Mouse (Mus musculus): ENCODE data around the gene Mafg. TPM values are rescaled to one million over a fixed set of nuclear protein-coding genes. Genes with fewer than 3 reads are reported as not detected.
A peak's percentile ranks its signal among the peaks of the same experiment; 100 is the strongest.

The Mafg gene
- polyA plus RNA-seq, 1 experiment from 2014 or later = 36.0 TPM

DNA sequence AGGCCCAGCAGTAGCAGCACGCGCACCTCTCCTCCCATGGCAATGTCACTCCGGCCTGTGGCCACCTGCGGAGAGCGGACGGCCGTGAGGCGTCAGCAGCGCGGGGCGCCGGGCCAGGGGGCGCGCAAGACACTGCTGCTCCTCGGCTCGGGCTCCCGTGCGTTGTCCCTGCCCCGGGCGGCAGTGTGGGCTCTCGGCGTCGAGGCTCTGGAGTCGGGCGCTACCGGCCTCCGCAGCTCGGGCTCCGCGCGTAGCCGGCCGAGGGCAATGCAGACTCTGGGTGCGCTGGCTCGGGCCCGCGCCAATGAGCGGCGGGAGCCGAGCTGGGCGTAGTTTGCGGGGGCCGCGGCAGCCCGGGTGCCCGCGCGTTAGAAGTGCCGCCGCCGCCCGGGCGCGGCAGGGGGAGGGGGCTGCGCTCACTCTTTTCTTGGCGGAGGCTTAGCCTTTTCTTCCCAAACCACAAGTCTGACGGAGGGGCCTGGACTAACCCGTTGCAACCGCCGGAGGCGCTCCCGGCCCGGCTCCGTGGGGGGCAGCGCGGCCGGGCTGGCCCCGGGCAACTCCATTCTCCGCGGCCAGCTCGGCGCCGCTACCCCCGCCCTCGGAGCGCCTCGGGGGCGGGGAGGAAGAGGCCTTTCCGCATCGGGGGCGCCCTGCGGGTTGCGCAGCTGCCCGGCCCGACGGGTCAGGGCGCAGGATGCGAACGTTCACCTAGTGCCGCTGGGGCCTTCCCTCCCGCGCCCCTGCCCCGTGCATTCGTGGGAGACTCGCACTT, 27.1 kb upstream of the Mafg start:
- ATAC-seq (ENCODE audit: low read depth) = no peak
- no peaks in the 10 kb centered on the region for H3K9me3 ChIP-seq
- H3K4me1 ChIP-seq (replicated peaks) = peaks cover 31% of the 10 kb centered on the region
- peak overlapping the region; percentile 60 for H3K4me2 ChIP-seq
- no peaks in the 10 kb centered on the region for H3K36me3 ChIP-seq
- no peak overlapping the region for H3K27ac ChIP-seq (replicated peaks)
- H3K9ac ChIP-seq = peak overlapping the region; percentile 55
- WGBS = under 1% methylated on average over 89 of the region's 95 CpGs
- peaks cover 87% of the 10 kb centered on the region for H3K27me3 ChIP-seq
- peak overlapping the region; percentile 40 for H3K4me3 ChIP-seq

DNA sequence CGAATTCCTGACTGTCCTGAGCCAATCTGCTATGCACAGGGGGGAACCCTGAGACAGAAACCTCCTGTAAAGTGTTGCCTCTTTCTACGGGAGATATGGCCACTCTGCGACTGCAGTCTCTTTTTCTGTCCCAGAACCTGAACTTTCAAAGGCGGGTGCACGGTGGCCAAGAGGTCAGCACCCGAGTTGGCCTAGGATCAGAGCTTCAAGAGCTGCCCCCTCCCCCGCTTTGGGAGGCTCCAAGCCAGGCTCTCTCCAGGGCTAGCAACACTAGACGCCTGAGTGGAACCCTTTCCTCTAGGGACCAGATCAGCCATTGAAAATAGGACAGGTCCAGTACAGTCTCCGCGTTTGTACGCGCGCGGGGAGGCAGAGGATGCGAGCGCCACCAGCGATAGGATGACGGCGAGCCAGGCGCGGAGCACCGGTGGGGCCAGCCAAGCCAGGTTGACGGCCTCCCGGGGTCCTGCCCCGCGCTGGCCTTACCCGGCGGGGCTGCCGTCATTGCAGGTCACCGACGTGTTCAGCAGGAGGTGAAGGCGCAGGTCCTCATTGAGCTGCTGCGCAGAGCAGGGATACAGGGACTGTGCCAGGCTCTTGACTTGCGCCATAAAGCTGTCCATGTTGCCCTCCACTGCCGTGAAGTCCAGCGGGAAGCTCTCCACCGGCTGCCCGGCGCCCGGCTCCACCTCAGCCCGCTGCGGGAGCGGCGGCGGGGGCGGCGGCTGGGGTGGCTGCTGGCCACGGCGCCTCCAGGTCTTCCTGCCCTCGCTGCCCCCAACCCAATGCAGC, 26.3 kb upstream of the Mafg start:
- no peak for ATAC-seq (ENCODE audit: low read depth)
- H3K36me3 ChIP-seq = no peaks in the 10 kb centered on the region
- H3K4me2 ChIP-seq = peak overlapping the region; percentile 60
- H3K4me3 ChIP-seq = peak overlapping the region; percentile 40
- peaks cover 26% of the 10 kb centered on the region for H3K4me1 ChIP-seq (replicated peaks)
- peak overlapping the region; percentile 55 for H3K9ac ChIP-seq
- WGBS = 1% methylated on average over 50 of the region's 50 CpGs
- H3K27me3 ChIP-seq = peaks cover 87% of the 10 kb centered on the region
- no peak overlapping the region for H3K27ac ChIP-seq (replicated peaks)
- no peaks in the 10 kb centered on the region for H3K9me3 ChIP-seq

DNA sequence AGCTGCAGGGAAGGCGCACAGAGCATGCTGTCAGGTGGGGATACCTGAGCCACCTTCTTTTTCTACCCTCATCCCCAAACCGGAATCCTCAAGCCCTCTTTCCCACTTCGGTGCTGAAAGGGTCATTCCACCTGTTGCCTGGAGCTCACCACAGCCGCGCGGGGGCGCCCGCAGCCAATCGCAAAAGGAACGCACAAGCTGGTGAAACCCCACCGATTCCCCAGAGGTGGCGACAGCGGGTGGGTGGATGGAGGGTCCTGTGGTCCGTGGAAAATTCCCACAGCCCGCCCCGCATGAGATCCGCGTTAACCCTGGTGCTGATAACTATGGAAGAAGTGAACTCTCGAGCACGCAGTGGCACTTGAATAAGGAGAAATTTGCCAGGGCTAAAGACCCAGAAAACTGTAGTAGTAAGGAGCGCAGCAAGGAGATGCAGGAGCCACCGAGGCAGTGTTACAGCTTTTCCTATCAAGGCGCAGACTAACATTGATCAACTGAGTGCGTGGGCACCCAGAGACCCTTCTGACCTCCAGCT, 25.5 kb upstream of the Mafg start:
- 3% methylated on average over 24 of the region's 24 CpGs for WGBS
- H3K9ac ChIP-seq = no peak overlapping the region
- peak overlapping the region; percentile 60; the same call in 1 of the 2 replicates for H3K4me2 ChIP-seq
- H3K4me1 ChIP-seq (replicated peaks) = peaks cover 26% of the 10 kb centered on the region
- no peaks in the 10 kb centered on the region for H3K9me3 ChIP-seq
- no peak for ATAC-seq (ENCODE audit: low read depth)
- peaks cover 83% of the 10 kb centered on the region for H3K27me3 ChIP-seq
- H3K36me3 ChIP-seq = no peaks in the 10 kb centered on the region
- H3K27ac ChIP-seq (replicated peaks) = no peak overlapping the region
- H3K4me3 ChIP-seq = 0 out of 2 replicates have a peak overlapping the region, but pooled peaks have one; percentile 40

DNA sequence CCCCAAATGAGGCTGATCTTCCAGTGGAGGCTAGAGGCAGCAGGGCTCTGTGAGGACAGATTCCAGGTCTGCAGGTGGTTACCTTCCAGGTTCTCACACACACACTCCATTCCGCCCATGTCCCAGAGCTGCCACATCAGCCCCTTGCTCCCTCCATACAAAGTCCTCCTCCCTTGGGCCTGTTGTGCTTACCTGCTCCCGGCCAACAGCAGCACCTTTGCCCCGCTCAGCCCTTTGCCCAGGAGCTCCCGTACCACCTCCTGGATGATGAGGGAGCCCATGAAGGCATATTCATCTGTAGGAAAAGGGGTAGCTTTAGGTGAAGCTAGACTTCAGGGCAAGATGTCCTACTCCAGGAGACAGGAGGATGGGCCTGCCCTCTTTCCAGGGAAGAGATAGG, 23.9 kb upstream of the Mafg start:
- 92% methylated on average over 4 of the region's 4 CpGs for WGBS
- H3K27ac ChIP-seq (replicated peaks) = no peak overlapping the region
- H3K4me2 ChIP-seq = no peak overlapping the region
- H3K4me1 ChIP-seq (replicated peaks) = peaks cover 26% of the 10 kb centered on the region
- no peak overlapping the region for H3K4me3 ChIP-seq
- no peaks in the 10 kb centered on the region for H3K9me3 ChIP-seq
- ATAC-seq (ENCODE audit: low read depth) = no peak
- H3K27me3 ChIP-seq = peaks cover 66% of the 10 kb centered on the region
- H3K9ac ChIP-seq = no peak overlapping the region
- H3K36me3 ChIP-seq = no peaks in the 10 kb centered on the region

DNA sequence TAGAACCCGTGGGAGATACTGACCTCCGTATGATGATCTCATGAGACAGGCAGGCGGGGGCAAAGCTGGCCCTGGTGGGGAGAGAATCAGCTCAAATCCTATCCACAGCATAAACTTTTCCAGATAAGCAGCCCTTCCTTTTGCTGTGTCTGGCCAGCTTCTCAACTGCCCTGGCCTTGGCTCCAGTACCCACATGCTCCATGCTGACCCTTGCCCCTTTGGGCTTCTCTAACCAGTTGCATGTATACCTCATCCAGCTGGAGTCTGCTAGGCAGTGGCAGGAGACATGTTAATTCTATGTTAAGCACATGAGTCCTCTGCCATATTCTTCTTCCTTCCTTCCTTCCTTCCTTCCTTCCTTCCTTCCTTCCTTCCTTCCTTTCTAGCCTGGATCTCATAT, 21.3 kb upstream of the Mafg start:
- H3K4me2 ChIP-seq = no peak overlapping the region
- no peaks in the 10 kb centered on the region for H3K36me3 ChIP-seq
- no peak overlapping the region for H3K9ac ChIP-seq
- no peak overlapping the region for H3K4me3 ChIP-seq
- H3K9me3 ChIP-seq = no peaks in the 10 kb centered on the region
- no peak for ATAC-seq (ENCODE audit: low read depth)
- no peak overlapping the region for H3K27ac ChIP-seq (replicated peaks)
- H3K27me3 ChIP-seq = peaks cover 41% of the 10 kb centered on the region
- WGBS = 81% methylated on average over 3 of the region's 3 CpGs
- H3K4me1 ChIP-seq (replicated peaks) = peaks cover 9% of the 10 kb centered on the region

DNA sequence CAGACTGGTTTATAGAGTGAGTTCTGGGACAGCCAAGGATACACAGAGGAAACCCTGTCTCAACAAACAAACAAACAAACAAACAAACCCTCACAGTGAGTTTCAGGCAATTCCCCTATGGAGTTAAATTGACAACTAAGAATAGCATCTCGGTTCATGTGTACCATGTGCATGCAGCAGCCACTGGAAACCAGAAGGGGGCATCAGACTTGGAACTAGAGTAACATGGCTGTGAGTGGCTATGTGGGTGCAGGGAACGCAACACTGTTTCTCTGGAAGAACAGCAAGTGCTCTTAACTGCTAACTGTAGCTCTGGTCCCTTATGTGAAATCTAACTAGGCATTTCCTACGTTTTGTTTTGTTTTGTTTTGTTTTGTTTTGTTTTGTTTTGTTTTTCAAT, 18.5 kb upstream of the Mafg start:
- Histone ChIP-seq H3K9me3 (no peaks in the 10 kb centered on the region), H3K4me2 (no peak overlapping the region), H3K9ac (no peak overlapping the region), H3K27ac (replicated peaks) (no peak overlapping the region), H3K4me3 (no peak overlapping the region), H3K27me3 (peaks cover 12% of the 10 kb centered on the region; the same call in 1 of the 2 replicates), H3K4me1 (replicated peaks) (peaks cover 10% of the 10 kb centered on the region), H3K36me3 (no peaks in the 10 kb centered on the region)
- 76% methylated on average over 3 of the region's 3 CpGs for WGBS
- no peak for ATAC-seq (ENCODE audit: low read depth)

DNA sequence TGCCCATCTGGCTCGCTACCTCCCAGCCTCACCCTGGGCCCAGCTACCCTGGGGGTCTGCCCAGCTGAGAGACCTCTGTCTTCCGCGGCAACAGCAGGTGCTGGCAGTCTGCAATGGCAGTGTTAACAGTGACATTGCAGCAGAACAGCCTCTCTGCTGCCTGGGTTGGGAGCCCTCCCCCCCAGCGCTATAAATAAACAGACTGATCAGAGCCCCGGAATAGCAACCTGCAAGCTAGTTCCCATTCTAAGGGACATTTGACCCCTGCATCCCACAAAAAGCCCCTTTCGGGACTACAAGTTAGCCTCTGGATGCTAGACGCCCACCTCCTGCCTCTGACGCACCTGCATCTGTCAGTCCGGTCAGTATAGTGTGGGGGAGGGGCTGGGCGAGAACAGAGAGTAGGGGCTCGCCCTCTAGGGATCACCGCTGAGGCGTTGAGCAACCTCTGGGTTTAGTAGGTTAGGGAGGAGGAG, 14.6 kb upstream of the Mafg start, which contains the start of gene Myadml2:
Myadml2 (minus strand) TSS at position 158 of the 476 bp plus-strand sequence.
- no peak within 1 kb of the TSS for H3K27ac ChIP-seq (replicated peaks)
- WGBS = 5% methylated on average over 13 of the region's 13 CpGs
- H3K9me3 ChIP-seq = no peaks in the 10 kb centered on the region
- peak within 1 kb of the TSS; percentile 65 for H3K9ac ChIP-seq
- H3K4me1 ChIP-seq (replicated peaks) = peaks cover 17% of the 10 kb centered on the region
- peak within 1 kb of the TSS; percentile 22 for H3K4me3 ChIP-seq
- H3K36me3 ChIP-seq = no peaks in the 10 kb centered on the region
- H3K27me3 ChIP-seq = no peaks in the 10 kb centered on the region
- peak within 1 kb of the TSS; percentile 53 for H3K4me2 ChIP-seq
- ATAC-seq (ENCODE audit: low read depth) = no peak

DNA sequence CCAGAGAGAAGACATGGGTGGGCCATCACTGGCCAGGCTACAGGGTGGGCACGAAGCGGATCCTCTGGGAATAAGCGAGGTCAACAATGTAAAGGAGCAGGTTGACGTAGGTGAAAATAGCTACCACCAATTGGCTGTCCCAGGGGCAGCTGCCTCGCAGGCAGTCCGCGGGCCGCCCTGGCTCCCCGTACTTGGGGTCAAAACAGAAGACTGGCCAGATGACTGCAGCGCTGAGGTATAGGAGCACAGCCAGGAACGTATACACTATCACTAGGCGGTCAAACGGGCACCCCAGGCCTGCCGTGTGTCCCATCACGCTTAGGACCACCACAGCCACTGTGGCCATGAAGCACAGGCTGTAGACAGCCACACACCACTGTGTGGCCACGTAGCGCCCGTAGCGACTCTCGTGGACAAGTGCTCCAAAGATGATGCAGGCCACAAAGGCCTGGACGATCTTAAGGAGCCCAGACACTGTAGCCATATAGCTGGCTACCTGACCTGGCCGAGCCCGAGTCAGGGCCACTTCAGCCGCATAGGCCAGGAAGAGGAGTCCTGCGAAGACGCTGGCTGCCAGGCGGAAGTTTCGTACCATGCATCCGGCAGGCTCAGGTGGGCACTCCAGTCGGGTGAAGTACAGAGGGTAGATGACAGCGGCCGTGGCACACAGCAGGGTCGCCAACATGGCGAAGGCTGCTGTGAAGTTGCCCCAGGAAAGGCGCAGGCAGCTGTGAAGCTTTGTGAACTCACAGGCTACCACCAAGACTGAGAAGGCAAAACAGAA, 13.8 kb upstream of the Mafg start:
- no peak for ATAC-seq (ENCODE audit: low read depth)
- H3K4me3 ChIP-seq = no peak overlapping the region
- H3K9ac ChIP-seq = peak overlapping the region; percentile 65; the same call in 1 of the 2 replicates

DNA sequence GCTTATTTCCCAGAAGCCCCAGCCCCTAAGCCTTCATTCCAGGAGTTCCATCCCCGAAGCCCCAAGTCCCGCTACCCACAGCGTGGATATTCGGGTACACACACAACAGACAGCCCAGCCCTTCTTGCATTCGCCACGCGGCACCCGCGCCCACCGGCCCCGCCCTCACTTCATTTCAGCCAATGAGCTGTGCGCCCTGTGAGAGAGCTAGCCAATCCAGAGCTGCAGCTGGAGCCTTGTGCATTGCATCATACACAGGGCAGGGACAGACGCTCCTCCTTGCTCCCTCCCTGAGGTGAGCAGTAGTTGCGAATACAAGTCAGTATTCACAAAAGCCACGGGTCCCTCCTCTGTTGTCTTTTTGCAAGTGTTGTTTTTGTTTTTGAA, 10.2 kb upstream of the Mafg start, which contains the start of gene Pycr1:
Pycr1 (minus strand) TSS at position 169 of the 387 bp plus-strand sequence.
- peaks cover 27% of the 10 kb centered on the region for H3K4me1 ChIP-seq (replicated peaks)
- peak within 1 kb of the TSS; percentile 49 for H3K4me3 ChIP-seq
- ATAC-seq (ENCODE audit: low read depth) = peak; percentile 99
- 0 out of 2 replicates have a peak, but pooled peaks cover 4% of the 10 kb centered on the region for H3K27me3 ChIP-seq
- WGBS = 0% methylated on average over 15 of the region's 15 CpGs
- peak within 1 kb of the TSS; percentile 78 for H3K9ac ChIP-seq
- no peaks in the 10 kb centered on the region for H3K36me3 ChIP-seq
- no peaks in the 10 kb centered on the region for H3K9me3 ChIP-seq
- peak within 1 kb of the TSS; percentile 82 for H3K4me2 ChIP-seq
- H3K27ac ChIP-seq (replicated peaks) = peak within 1 kb of the TSS; percentile 34; the same call in 1 of the 2 replicates

More for the DNA sequence above, 13.8 kb upstream of the Mafg start:
- WGBS = 85% methylated on average over 35 of the region's 35 CpGs
- Histone ChIP-seq H3K36me3 (no peaks in the 10 kb centered on the region), H3K9me3 (no peaks in the 10 kb centered on the region), H3K4me2 (peak overlapping the region; percentile 53; the same call in 1 of the 2 replicates), H3K27me3 (0 out of 2 replicates have a peak, but pooled peaks cover 2% of the 10 kb centered on the region), H3K4me1 (replicated peaks) (peaks cover 25% of the 10 kb centered on the region), H3K27ac (replicated peaks) (no peak overlapping the region)

DNA sequence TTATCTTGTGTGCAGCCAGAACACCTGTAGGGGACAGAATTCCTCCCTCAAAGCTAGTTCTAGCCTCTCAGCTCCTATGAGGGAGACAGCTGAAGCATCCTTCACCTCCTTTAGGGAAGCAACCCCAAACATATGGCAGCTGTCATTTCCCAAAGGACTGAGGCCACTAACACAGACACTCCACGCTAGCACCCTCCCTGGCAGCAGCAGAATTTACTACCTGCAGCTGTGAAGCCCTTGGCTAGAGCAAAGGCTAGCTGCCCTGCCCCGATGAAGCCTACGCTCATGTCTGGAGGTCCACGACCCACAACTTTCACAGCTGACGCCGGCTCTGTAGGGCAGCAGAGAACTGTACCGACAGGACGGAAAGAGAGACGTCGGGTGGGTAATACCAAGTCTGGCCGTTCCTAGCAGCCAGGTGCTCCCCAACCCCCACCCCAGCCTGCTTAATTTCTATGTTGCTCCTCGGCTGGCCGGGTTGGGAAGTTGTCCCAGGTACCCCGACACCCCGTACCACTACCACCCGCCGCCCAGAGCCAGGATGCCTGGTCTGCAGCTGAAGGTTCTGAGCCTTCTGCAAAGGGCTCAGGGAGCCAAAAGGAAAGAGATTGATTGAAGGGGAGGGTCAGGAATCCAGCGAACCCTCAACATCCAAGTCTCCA, 9.7 kb upstream of the Mafg start:
- peak overlapping the region; percentile 34; the same call in 1 of the 2 replicates for H3K27ac ChIP-seq (replicated peaks)
- H3K9ac ChIP-seq = peak overlapping the region; percentile 78
- peak overlapping the region; percentile 49 for H3K4me3 ChIP-seq
- peaks cover 24% of the 10 kb centered on the region for H3K4me1 ChIP-seq (replicated peaks)
- WGBS = under 1% methylated on average over 18 of the region's 18 CpGs
- H3K4me2 ChIP-seq = peak overlapping the region; percentile 82
- H3K36me3 ChIP-seq = no peaks in the 10 kb centered on the region
- no peaks in the 10 kb centered on the region for H3K9me3 ChIP-seq
- 0 out of 2 replicates have a peak, but pooled peaks cover 4% of the 10 kb centered on the region for H3K27me3 ChIP-seq
- ATAC-seq (ENCODE audit: low read depth) = peak; percentile 64

DNA sequence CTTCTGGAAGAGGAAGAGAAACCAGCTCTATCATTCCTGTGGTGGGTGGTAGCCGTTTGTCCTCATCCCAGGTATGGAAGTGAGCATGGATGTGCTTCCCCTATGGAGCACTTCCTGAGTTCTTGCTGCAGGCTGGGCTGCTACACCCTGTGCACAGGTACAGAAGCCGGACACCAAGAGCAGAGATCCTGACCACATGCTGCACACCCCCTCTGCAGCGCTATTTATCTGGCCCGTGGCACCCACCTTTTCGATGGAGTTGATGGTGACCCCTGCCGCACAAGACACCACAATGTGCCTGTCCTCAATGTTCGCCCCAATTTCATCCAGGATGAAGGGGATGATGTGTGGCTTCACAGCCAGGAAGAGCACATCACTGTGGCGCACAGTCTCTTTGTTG, 8.5 kb upstream of the Mafg start:
- H3K36me3 ChIP-seq = no peaks in the 10 kb centered on the region
- no peak for ATAC-seq (ENCODE audit: low read depth)

More for the DNA sequence above, 8.5 kb upstream of the Mafg start:
- H3K9ac ChIP-seq = peak overlapping the region; percentile 78; the same call in 1 of the 2 replicates
- no peaks in the 10 kb centered on the region for H3K9me3 ChIP-seq
- H3K4me1 ChIP-seq (replicated peaks) = peaks cover 17% of the 10 kb centered on the region
- 77% methylated on average over 8 of the region's 8 CpGs for WGBS
- no peak overlapping the region for H3K27ac ChIP-seq (replicated peaks)
- peak overlapping the region; percentile 82; the same call in 1 of the 2 replicates for H3K4me2 ChIP-seq
- no peak overlapping the region for H3K4me3 ChIP-seq
- H3K27me3 ChIP-seq = 0 out of 2 replicates have a peak, but pooled peaks cover 4% of the 10 kb centered on the region
